Mouse (Mus musculus) midbrain, embryonic 15.5 days (tissue): Measurements from ENCODE around the gene Lce1e. TPM values are rescaled to one million over a fixed set of nuclear protein-coding genes. Genes with fewer than 3 reads are reported as not detected.
"Not testable (repeated sequence)": the region's sequence is repeated elsewhere in the genome, so short reads cannot be mapped to it uniquely, and the experiment has no call there.

ENCODE experiments used
- ATAC-seq: fragments of 200-750 bp; cut with Nextera tagmentation; replicated peaks from 2 replicates; pipeline ENCODE4 v1.8.0; 2017; ENCODE audit warnings: moderate TSS enrichment
- H3K27ac ChIP-seq: fragments of 300-500 bp; sonication (generic); 2 replicates; pipeline ENCODE4 v1.5.1; 2015; ENCODE audit warnings: mild to moderate bottlenecking, inconsistent platforms
- H3K27me3 ChIP-seq: fragments of 300-500 bp; sonication (generic); replicated peaks from 2 replicates; pipeline ENCODE4 v1.6.1; 2015; ENCODE audit warnings: inconsistent platforms
- H3K36me3 ChIP-seq: fragments of 300-500 bp; sonication (generic); replicated peaks from 2 replicates; pipeline ENCODE4 v1.6.1; 2015; ENCODE audit warnings: inconsistent platforms
- H3K4me1 ChIP-seq: fragments of 300-500 bp; sonication (generic); 2 replicates; pipeline ENCODE4 v1.6.1; 2015; ENCODE audit warnings: inconsistent platforms
- H3K4me2 ChIP-seq: fragments of 300-500 bp; sonication (generic); 2 replicates; pipeline ENCODE4 v1.6.1; 2015; ENCODE audit warnings: inconsistent platforms, mild to moderate bottlenecking, moderate library complexity
- H3K4me3 ChIP-seq: fragments of 300-500 bp; sonication (generic); 2 replicates; pipeline ENCODE4 v1.5.1; 2015; ENCODE audit warnings: mild to moderate bottlenecking, inconsistent platforms
- H3K9ac ChIP-seq: fragments of 300-500 bp; sonication (generic); 2 replicates; pipeline ENCODE4 v1.6.1; 2015; ENCODE audit warnings: mild to moderate bottlenecking, inconsistent platforms
- H3K9me3 ChIP-seq: fragments of 300-500 bp; sonication (generic); 2 replicates; pipeline ENCODE4 v1.6.1; 2016; ENCODE audit warnings: inconsistent platforms
- WGBS: fragments of 180-500 bp; shearing (Covaris S2); methylation state at CpG from one replicate; pipeline ENCODE4 v1.1.7; 2015; ENCODE audit warnings: mixed read lengths; 5-methylcytosine and 5-hydroxymethylcytosine counted together
- polyA plus RNA-seq: library from polyadenylated mRNA; unstranded; fragments of >200 nt; fragmentation: Nextera tagmentation; extraction: Ambion mirVana; gene quantifications from 2 replicates; pipeline ENCODE4 v1.2.1, GENCODE M21; 2015

Lce1e gene
- not detected in 2 replicates for polyA plus RNA-seq

DNA sequence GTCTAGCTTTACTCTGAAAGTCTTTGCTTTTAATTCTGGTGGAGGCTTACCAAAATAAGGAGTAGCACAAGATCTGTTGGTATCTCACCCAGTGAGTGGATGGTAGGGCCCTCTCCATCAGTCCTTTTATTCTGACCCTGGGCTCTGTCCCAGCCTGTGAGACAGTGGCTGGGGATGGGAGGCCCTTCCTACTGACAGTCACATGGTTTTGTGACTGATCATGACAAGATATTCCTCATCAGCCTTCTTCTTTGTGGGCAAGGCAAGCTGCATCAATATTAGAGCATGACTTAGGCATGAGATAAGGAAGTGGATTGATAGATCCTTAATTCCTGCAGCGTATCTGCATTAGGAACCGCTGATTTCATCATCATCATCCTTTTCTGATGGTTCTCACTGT is at the start of gene Lce1e:
TSS of gene Lce1e (minus strand) at position 101 of the 400 bp plus-strand sequence.
- Histone ChIP-seq H3K27me3 (no peaks in the 10 kb centered on the region), H3K4me1 (no peaks in the 10 kb centered on the region), H3K9ac (no peak within 1 kb of the TSS), H3K27ac (no peak within 1 kb of the TSS), H3K9me3 (no peaks in the 10 kb centered on the region), H3K4me3 (no peak within 1 kb of the TSS), H3K36me3 (no peaks in the 10 kb centered on the region), H3K4me2 (no peak within 1 kb of the TSS)
- ATAC-seq: no peak
- 87% methylated on average over 2 of the region's 2 CpGs for WGBS

DNA sequence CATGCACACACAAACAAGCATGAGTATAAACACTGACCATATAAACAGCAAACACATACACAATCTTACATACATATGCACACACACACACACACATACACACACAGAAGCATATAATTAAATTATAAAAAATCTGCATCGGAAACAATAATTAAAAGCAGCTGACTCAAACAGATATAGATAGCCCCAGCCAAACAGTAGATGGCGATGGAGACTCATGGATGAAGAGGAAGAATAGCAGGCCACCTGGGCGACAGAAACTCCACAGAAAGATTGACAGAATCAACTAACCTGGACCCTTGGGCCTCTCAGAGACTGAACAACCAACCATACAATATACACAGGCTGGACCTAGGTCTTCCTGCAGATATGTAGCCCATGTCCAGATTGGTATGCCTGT is 44.3 kb upstream of the Lce1e start:
- no peaks in the 10 kb centered on the region for H3K9me3 ChIP-seq
- H3K4me2 ChIP-seq: no peak overlapping the region
- H3K27ac ChIP-seq: no peak overlapping the region
- no peaks in the 10 kb centered on the region for H3K36me3 ChIP-seq
- no peaks in the 10 kb centered on the region for H3K27me3 ChIP-seq
- H3K9ac ChIP-seq: no peak overlapping the region
- no peak overlapping the region for H3K4me3 ChIP-seq
- H3K4me1 ChIP-seq: no peaks in the 10 kb centered on the region
- whole genome bisulfite sequencing: 46% methylated on average over 3 of the region's 3 CpGs
- no peak; the same call in 1 of the 2 replicates for ATAC-seq

DNA sequence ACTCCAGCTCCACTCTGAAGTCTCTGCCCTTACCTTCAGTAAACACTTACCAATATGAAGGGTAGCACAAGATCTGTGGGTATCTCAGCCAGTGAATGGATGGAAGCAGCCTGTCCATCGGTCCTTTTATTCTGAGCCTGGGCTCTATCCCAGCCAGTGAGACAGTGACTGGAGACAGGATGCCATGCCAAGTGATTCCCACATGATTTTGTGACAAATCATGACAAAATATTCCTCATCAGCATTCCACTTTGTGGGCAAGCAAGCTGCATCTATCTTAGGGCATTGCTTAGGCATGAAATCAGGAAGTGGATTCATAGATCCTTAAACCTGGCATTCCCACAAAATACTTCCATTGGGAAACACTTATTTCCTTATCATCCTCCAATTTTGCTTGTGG is 43.4 kb upstream of the Lce1e start, which contains the start of gene Lce1g:
TSS of gene Lce1g (minus strand) at position 101 of the 400 bp plus-strand sequence.
- H3K4me1 ChIP-seq: no peaks in the 10 kb centered on the region
- H3K9me3 ChIP-seq: no peaks in the 10 kb centered on the region
- no peak within 1 kb of the TSS for H3K9ac ChIP-seq
- H3K4me2 ChIP-seq: no peak within 1 kb of the TSS
- H3K4me3 ChIP-seq: no peak within 1 kb of the TSS
- WGBS: 93% methylated on average over 1 of the region's 1 CpGs
- no peaks in the 10 kb centered on the region for H3K27me3 ChIP-seq
- no peaks in the 10 kb centered on the region for H3K36me3 ChIP-seq
- H3K27ac ChIP-seq: no peak within 1 kb of the TSS
- no peak for ATAC-seq

DNA sequence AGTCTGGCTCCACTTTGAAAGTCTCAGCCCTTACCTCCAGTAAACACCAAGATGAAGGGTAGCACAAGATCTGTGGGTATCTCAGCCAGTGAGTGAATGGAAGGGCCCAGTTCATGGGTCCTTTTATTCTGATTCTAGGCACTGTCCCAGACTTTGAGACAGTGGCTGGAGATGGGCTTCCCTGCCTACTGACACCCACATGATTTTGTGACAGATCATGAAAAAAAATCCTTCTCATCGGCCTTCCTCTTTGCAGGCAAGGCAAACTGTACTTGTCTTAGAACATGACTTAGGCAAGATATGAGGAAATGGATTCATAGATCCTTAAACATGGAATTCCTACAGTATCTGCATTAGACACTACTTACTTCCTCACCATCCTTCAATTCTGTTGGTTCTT is 30.1 kb upstream of the Lce1e start, which contains the start of gene Gm38119:
TSS of gene Gm38119 (minus strand) at position 101 of the 400 bp plus-strand sequence.
- WGBS: 61% methylated on average over 1 of the region's 1 CpGs
- Histone ChIP-seq H3K27ac (no peak within 1 kb of the TSS), H3K4me1 (no peaks in the 10 kb centered on the region), H3K4me3 (no peak within 1 kb of the TSS), H3K36me3 (no peaks in the 10 kb centered on the region), H3K27me3 (no peaks in the 10 kb centered on the region), H3K9ac (no peak within 1 kb of the TSS), H3K4me2 (no peak within 1 kb of the TSS), H3K9me3 (no peaks in the 10 kb centered on the region)
- no peak for ATAC-seq

GRCm38 (mm10) chr3:92722631-92723030 is 13.8 kb upstream of the Lce1e start:
- Histone ChIP-seq H3K4me2 (no peak overlapping the region), H3K36me3 (no peaks in the 10 kb centered on the region), H3K4me1 (no peaks in the 10 kb centered on the region), H3K9ac (no peak overlapping the region), H3K27ac (no peak overlapping the region), H3K4me3 (no peak overlapping the region), H3K9me3 (no peaks in the 10 kb centered on the region), H3K27me3 (no peaks in the 10 kb centered on the region)
- no peak for ATAC-seq
- 92% methylated on average over 5 of the region's 5 CpGs for WGBS

GRCm38 (mm10) chr3:92720250-92720649 is 11.4 kb upstream of the Lce1e start, which contains the start of gene Lce1f:
Gene Lce1f (minus strand): TSS chr3:92720350.
- no peak within 1 kb of the TSS for H3K9ac ChIP-seq
- H3K36me3 ChIP-seq: no peaks in the 10 kb centered on the region
- H3K27ac ChIP-seq: no peak within 1 kb of the TSS
- WGBS: 80% methylated on average over 3 of the region's 3 CpGs
- no peaks in the 10 kb centered on the region for H3K9me3 ChIP-seq
- H3K4me3 ChIP-seq: no peak within 1 kb of the TSS
- no peaks in the 10 kb centered on the region for H3K4me1 ChIP-seq
- no peak for ATAC-seq
- no peak within 1 kb of the TSS for H3K4me2 ChIP-seq
- H3K27me3 ChIP-seq: no peaks in the 10 kb centered on the region

DNA sequence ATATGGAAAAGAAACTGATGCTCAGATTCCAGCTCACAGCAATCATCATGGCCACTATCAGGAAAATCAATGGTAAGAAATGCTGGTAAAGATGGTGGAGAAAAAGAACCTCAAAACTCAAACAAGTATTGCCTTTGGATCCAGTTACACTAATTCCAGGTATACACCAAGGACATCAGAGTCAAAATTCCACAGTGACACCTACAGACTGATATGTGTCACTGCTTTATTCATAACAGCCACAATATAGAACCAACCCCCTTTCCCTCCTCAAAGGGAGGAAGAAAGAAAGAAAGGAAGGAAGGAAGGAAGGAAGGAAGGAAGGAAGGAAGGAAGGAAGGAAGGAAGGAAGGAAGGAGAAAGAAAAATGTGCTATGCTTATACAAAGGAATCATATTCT is 6.2 kb upstream of the Lce1e start:
- Histone ChIP-seq H3K4me3 (no peak overlapping the region), H3K9me3 (no peaks in the 10 kb centered on the region), H3K4me2 (no peak overlapping the region), H3K27me3 (no peaks in the 10 kb centered on the region), H3K36me3 (no peaks in the 10 kb centered on the region), H3K9ac (no peak overlapping the region), H3K27ac (no peak overlapping the region), H3K4me1 (no peaks in the 10 kb centered on the region)
- no peak for ATAC-seq

- ATAC-seq: no peak
- H3K4me3 ChIP-seq: no peak overlapping the region
- H3K36me3 ChIP-seq: no peaks in the 10 kb centered on the region
- no peaks in the 10 kb centered on the region for H3K4me1 ChIP-seq
- no peaks in the 10 kb centered on the region for H3K9me3 ChIP-seq
- no peak overlapping the region for H3K9ac ChIP-seq
- no peak overlapping the region for H3K27ac ChIP-seq
- H3K27me3 ChIP-seq: no peaks in the 10 kb centered on the region
- 18% methylated on average over 1 of the region's 1 CpGs for WGBS
- H3K4me2 ChIP-seq: no peak overlapping the region
Observed at GRCm38 (mm10) chr3:92694613-92695012, 14.3 kb downstream of the Lce1e start.

DNA sequence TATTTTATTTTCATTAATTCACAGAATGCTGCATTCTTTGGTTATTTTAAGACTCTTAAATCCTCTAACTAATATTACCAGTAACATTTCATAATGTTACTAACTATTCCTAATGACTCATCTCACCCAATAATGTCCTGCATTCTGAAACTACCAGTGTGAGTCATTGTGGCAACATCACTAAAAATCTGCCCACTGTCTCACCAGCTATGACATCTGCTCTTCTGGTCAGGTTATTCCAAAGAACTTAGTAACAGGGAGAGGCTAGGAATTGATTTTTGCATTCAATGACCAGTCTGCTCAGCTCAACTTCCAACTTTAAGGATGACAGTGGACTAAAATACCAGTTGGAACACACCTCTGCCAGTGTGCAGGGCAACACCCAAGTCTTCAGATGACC is 17.2 kb downstream of the Lce1e start:
- no peak overlapping the region for H3K27ac ChIP-seq
- no peak overlapping the region for H3K4me2 ChIP-seq
- H3K4me1 ChIP-seq: no peaks in the 10 kb centered on the region
- ATAC-seq: no peak
- no peaks in the 10 kb centered on the region for H3K27me3 ChIP-seq
- H3K4me3 ChIP-seq: no peak overlapping the region
- H3K9me3 ChIP-seq: no peaks in the 10 kb centered on the region
- H3K9ac ChIP-seq: no peak overlapping the region
- no peaks in the 10 kb centered on the region for H3K36me3 ChIP-seq

- not testable (repeated sequence) for H3K4me2 ChIP-seq, H3K4me1 ChIP-seq, H3K36me3 ChIP-seq, ATAC-seq, H3K9ac ChIP-seq, H3K9me3 ChIP-seq, H3K27me3 ChIP-seq, H3K4me3 ChIP-seq, H3K27ac ChIP-seq
- 76% methylated on average over 16 of the region's 16 CpGs for WGBS
Observed at GRCm38 (mm10) chr3:92689154-92689553, 19.7 kb downstream of the Lce1e start.

- Histone ChIP-seq H3K9ac (no peak within 1 kb of the TSS), H3K27me3 (no peaks in the 10 kb centered on the region), H3K4me3 (no peak within 1 kb of the TSS), H3K4me2 (no peak within 1 kb of the TSS), H3K36me3 (no peaks in the 10 kb centered on the region), H3K4me1 (no peaks in the 10 kb centered on the region), H3K27ac (no peak within 1 kb of the TSS), H3K9me3 (no peaks in the 10 kb centered on the region)
- 75% methylated on average over 2 of the region's 2 CpGs for WGBS
- no peak for ATAC-seq
Observed at GRCm38 (mm10) chr3:92687110-92687509, 21.8 kb downstream of the Lce1e start, which contains the start of gene Lce1d. Gene Lce1d (minus strand): TSS chr3:92687210.

GRCm38 (mm10) chr3:92678947-92679346 is 29.9 kb downstream of the Lce1e start, which contains the start of gene Lce1c:
Gene Lce1c (plus strand): TSS chr3:92679247.
- no peaks in the 10 kb centered on the region for H3K27me3 ChIP-seq
- no peak within 1 kb of the TSS for H3K4me2 ChIP-seq
- H3K4me3 ChIP-seq: no peak within 1 kb of the TSS
- H3K36me3 ChIP-seq: no peaks in the 10 kb centered on the region
- H3K27ac ChIP-seq: no peak within 1 kb of the TSS
- H3K9me3 ChIP-seq: no peaks in the 10 kb centered on the region
- no peaks in the 10 kb centered on the region for H3K4me1 ChIP-seq
- ATAC-seq: no peak
- 94% methylated on average over 4 of the region's 4 CpGs for WGBS
- H3K9ac ChIP-seq: no peak within 1 kb of the TSS

- Histone ChIP-seq H3K4me1 (no peaks in the 10 kb centered on the region), H3K9ac (no peak within 1 kb of the TSS), H3K27ac (no peak within 1 kb of the TSS), H3K4me3 (no peak within 1 kb of the TSS), H3K4me2 (no peak within 1 kb of the TSS), H3K27me3 (no peaks in the 10 kb centered on the region), H3K9me3 (no peaks in the 10 kb centered on the region), H3K36me3 (no peaks in the 10 kb centered on the region)
- no peak for ATAC-seq
Observed at GRCm38 (mm10) chr3:92670215-92670614, 38.7 kb downstream of the Lce1e start, which contains the start of gene Lce1a2. Gene Lce1a2 (minus strand): TSS chr3:92670315.
